Mouse (Mus musculus): ENCODE results near the gene Slc11a2. TPM values are rescaled to one million over a fixed set of nuclear protein-coding genes. Genes with fewer than 3 reads are reported as not detected.

Gene Slc11a2
- total RNA-seq, 2 experiments from 2014 or later, result 62.0 to 67.5 TPM

GRCm38 (mm10) chr15:100457340-100457739 is 32.5 kb upstream of the Slc11a2 start:
- peak; percentile 54 to 74 for DNase-seq (ENCODE audit: low spot score in 2 of 2)
- Histone ChIP-seq H3K27ac (no peak overlapping the region), H3K4me3 (no peak overlapping the region; the same call in 1 of the 2 replicates)
- peak; percentile 95 for TF ChIP-seq CTCF (conservative IDR thresholded peaks at IDR 0.05)

DNA sequence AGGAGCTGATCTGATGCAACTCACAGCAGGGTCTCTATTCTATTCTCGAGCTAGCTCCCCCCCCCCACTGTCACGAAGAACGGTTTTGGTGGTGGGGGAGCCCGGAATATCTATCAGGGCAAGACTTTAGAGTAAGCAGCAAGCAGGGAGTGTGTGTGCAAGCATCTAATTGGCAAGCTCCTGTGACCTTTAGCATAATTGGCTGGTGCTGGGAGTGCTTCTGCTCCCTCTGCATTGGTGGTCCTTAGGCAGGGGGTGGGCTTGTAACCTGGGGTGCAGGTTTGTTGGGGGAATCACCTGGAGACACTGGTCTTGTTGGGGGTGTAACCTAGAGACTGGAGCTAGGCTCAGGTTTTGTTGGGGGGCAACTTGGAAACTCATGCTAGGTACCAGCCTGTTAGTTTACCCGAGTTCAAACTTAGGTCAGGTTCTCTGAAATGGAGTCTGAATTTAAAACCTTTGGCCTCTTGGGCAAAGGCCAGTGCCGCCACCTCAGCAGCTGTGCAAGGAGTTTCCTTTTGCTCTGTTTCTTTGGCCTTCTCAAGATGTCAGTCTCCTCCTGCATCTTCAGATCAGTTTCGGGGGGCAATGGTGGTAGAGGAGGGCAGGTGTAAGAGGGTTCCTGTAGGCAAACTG is 31.6 kb upstream of the Slc11a2 start:
- DNase-seq (ENCODE audit: low spot score in 2 of 2), result no peak
- no peak for TF ChIP-seq CTCF (conservative IDR thresholded peaks at IDR 0.05)
- H3K27ac ChIP-seq, result no peak overlapping the region
- no peak overlapping the region for H3K4me3 ChIP-seq

- TF ChIP-seq CTCF (conservative IDR thresholded peaks at IDR 0.05), result no peak
- Histone ChIP-seq H3K4me3 (no peak overlapping the region), H3K27ac (no peak overlapping the region)
- no peak for DNase-seq (ENCODE audit: low spot score in 2 of 2)
Measured at GRCm38 (mm10) chr15:100452486-100452885, 27.6 kb upstream of the Slc11a2 start.

DNA sequence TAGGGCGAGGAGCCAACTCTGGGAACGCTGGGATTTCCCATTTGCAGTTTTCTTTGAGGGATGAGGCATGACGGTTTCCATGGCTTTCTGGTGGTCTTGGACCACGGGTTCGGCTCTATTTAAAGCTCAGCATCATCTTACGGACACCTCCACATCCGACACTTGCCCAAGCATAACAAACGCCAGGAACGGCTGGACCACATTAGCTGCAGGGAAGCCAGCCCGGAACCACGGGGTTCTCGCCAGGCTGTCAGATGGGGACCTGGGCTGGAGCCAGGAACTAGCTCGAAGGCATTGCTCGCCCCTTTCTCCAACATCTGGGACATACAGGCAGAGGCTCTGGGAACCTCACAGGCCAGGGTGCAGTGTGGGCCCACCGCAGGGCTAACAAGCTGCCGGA is 26.4 kb upstream of the Slc11a2 start:
- DNase-seq (ENCODE audit: low spot score in 2 of 2), result peak in 1 of 2 experiments; percentile 58
- TF ChIP-seq CTCF (conservative IDR thresholded peaks at IDR 0.05), result no peak
- Histone ChIP-seq H3K27ac (peak overlapping the region; percentile 25; the same call in 1 of the 2 replicates), H3K4me3 (peak overlapping the region; percentile 39)

- Histone ChIP-seq H3K4me3 (no peak overlapping the region), H3K27ac (no peak overlapping the region)
- DNase-seq (ENCODE audit: low spot score in 2 of 2), result no peak
- TF ChIP-seq CTCF (conservative IDR thresholded peaks at IDR 0.05), result no peak
Measured at GRCm38 (mm10) chr15:100449495-100449894, 24.6 kb upstream of the Slc11a2 start.

GRCm38 (mm10) chr15:100448572-100448971 is 23.7 kb upstream of the Slc11a2 start:
- no peak; the same call in 1 of the 2 replicates for TF ChIP-seq CTCF (conservative IDR thresholded peaks at IDR 0.05)
- Histone ChIP-seq H3K4me3 (no peak overlapping the region), H3K27ac (no peak overlapping the region)
- DNase-seq (ENCODE audit: low spot score in 2 of 2), result no peak

DNA sequence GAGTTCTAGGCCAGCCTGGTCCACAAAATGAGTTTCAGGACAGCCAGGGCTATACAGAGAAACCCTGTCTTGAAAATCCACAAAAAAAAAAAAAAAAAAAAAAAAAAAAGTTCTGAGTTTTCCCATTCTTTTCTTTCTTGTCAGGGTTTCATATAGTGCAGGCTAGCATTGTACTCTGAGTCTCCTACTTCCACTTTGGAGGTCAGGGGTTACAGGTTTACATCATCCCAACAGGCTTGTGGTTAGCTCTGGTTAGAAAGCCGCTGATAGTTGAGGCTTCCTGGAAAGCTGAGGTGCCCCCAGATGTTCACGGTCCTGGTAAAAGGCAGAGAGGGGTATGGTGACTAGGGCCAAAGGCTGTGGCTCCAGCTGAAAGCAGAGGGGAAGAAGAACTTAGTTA is 22.0 kb upstream of the Slc11a2 start:
- H3K4me3 ChIP-seq, result no peak overlapping the region
- H3K27ac ChIP-seq, result no peak overlapping the region

GRCm38 (mm10) chr15:100443126-100443922 is 18.5 kb upstream of the Slc11a2 start:
- peak; percentile 79 to 90 for DNase-seq (ENCODE audit: low spot score in 2 of 2)
- Histone ChIP-seq H3K27ac (peak overlapping the region; percentile 84), H3K4me3 (peak overlapping the region; percentile 55)
- no peak; the same call in 1 of the 2 replicates for TF ChIP-seq CTCF (conservative IDR thresholded peaks at IDR 0.05)

More for the DNA sequence above, 22.0 kb upstream of the Slc11a2 start:
- DNase-seq (ENCODE audit: low spot score in 2 of 2), result no peak
- TF ChIP-seq CTCF (conservative IDR thresholded peaks at IDR 0.05), result no peak

DNA sequence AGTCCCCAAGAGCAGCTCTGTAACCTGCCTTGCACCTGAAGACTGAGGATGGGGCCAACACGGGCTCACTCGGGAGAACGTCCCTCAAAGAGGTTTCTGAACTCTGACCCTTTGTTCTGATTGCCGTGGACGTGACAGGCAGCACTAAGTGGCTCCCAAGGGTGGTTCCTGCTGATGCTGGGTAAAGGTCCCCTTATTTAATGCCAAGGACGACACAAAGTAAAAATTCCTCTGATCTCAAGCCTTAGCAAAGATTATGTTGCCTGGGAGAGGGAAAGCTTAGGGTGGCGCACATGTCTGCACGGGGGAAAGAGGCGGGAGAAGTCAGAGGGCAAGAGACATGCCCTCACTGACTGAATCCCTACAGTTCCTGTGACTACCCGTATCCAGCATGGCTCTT is 11.6 kb upstream of the Slc11a2 start:
- Histone ChIP-seq H3K4me3 (no peak overlapping the region), H3K27ac (no peak overlapping the region)
- no peak for TF ChIP-seq CTCF (conservative IDR thresholded peaks at IDR 0.05)
- DNase-seq (ENCODE audit: low spot score in 2 of 2), result no peak

- no peak for TF ChIP-seq CTCF (conservative IDR thresholded peaks at IDR 0.05)
Measured at GRCm38 (mm10) chr15:100436112-100436511, 11.2 kb upstream of the Slc11a2 start.

GRCm38 (mm10) chr15:100433234-100433633 is 8.4 kb upstream of the Slc11a2 start:
- TF ChIP-seq CTCF (conservative IDR thresholded peaks at IDR 0.05), result no peak
- H3K4me3 ChIP-seq, result no peak overlapping the region
- no peak for DNase-seq (ENCODE audit: low spot score in 2 of 2)
- no peak overlapping the region for H3K27ac ChIP-seq

More at GRCm38 (mm10) chr15:100436112-100436511, 11.2 kb upstream of the Slc11a2 start:
- no peak for DNase-seq (ENCODE audit: low spot score in 2 of 2)
- H3K4me3 ChIP-seq, result no peak overlapping the region
- no peak overlapping the region for H3K27ac ChIP-seq

DNA sequence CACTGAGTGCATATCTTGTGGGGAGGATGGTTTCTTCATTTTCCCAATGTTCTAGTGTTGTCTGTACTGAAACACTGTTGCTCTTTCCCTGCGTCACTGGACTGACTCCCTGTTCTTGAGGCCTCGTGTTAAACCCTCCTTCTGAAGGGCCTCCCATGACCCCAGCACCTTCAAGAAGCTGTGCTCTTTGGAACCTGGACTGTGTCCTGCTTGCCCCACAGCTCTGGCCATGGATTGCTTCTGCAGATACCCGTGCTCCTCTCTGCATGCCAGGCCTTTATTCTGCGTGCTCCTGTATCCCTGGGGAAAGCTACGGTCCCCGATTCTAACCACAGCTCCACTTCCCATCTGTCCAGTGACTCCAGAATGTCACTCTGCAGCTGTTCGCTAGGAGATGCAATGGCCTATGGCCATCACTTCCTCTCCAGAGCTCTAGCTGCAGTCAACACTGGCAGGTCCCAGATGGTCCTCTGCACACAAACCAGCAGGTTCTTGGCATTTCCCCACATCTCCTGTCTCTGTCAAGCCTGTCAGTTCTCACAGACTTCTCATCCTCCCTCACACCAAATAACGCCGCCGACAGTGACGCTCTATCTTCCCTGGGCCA is 5.2 kb upstream of the Slc11a2 start:
- Histone ChIP-seq H3K4me3 (no peak overlapping the region), H3K27ac (peak overlapping the region; percentile 65; the same call in 1 of the 2 replicates)
- no peak for DNase-seq (ENCODE audit: low spot score in 2 of 2)
- no peak for TF ChIP-seq CTCF (conservative IDR thresholded peaks at IDR 0.05)

DNA sequence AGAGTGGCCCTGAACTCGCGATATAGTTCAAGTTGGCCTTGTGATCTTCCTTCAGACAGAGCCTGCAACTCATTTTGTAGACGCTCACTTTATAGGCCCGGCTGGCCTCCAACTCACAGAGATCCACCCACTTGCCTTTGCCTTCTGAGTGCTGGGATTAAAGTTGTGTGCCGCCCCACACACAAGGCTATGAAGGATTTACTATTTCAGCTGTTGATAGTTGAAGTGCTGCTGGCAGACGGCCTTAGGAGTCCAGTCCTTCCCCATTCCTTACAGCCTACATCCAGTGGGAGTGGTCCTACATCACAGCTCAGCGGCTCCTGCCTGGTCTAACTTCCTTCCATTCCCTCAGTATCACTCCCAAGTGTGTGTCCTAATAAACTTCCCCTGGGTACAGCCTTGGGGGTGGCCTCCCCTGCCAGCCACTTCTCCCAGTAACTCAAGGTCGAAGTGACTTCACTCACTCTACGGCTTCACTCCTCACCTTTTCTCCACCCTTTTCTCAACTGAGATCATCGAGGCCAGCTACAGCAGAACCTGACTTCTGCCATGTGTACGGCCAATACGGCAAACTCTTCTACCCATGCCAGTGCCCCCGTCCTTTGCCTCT is 3.5 kb upstream of the Slc11a2 start:
- no peak for TF ChIP-seq CTCF (conservative IDR thresholded peaks at IDR 0.05)
- no peak overlapping the region for H3K4me3 ChIP-seq
- DNase-seq (ENCODE audit: low spot score in 2 of 2), result no peak
- no peak overlapping the region for H3K27ac ChIP-seq

Data from layer of hippocampus, adult 2 months (tissue).